Comparison of ENCODE assay signal across 8 mouse cellular contexts in genomic region chr3:135307411-135308259, GRCm38 (mm10). TPM values are rescaled to one million over a fixed set of nuclear protein-coding genes. Genes with fewer than 3 reads are reported as not detected.
DNase-seq lines count a peak whose midpoint lies in the region; ATAC-seq and TF ChIP-seq lines count a peak whose summit lies in the region.

Slc9b2 (plus strand) TSS chr3:135307700.

- TF ChIP-seq CTCF in intestine, postnatal 0 days (IDR thresholded peaks at IDR 0.05; ENCODE audit: low read depth), result no peak

- H3K9ac ChIP-seq in heart, embryonic 11.5 days (ENCODE audit: low read depth, low read length), result peak within 1 kb of the TSS; percentile 46
- H3K9ac ChIP-seq in forebrain, embryonic 12.5 days, result peak within 1 kb of the TSS; percentile 40
- no peak within 1 kb of the TSS for H3K9ac ChIP-seq in intestine, postnatal 0 days (ENCODE audit: low read depth, low read length)
- H3K9ac ChIP-seq in lung, embryonic 16.5 days (ENCODE audit: low read length), result peak within 1 kb of the TSS; percentile 57

- no peaks in the 10 kb centered on the region for H3K9me3 ChIP-seq in heart, embryonic 11.5 days (replicated peaks; ENCODE audit: control insufficient read depth, low read length)
- no peaks in the 10 kb centered on the region for H3K9me3 ChIP-seq in forebrain, embryonic 12.5 days
- H3K9me3 ChIP-seq in intestine, postnatal 0 days (ENCODE audit: control insufficient read depth), result no peaks in the 10 kb centered on the region
- H3K9me3 ChIP-seq in lung, embryonic 16.5 days (ENCODE audit: control insufficient read depth, low read length), result no peaks in the 10 kb centered on the region

- H3K4me3 ChIP-seq in heart, embryonic 11.5 days (ENCODE audit: low read depth, low read length), result peak within 1 kb of the TSS; percentile 38
- peak within 1 kb of the TSS; percentile 37 for H3K4me3 ChIP-seq in forebrain, embryonic 12.5 days (replicated peaks)
- peak within 1 kb of the TSS; percentile 24 for H3K4me3 ChIP-seq in intestine, postnatal 0 days (ENCODE audit: low read depth, low read length)
- peak within 1 kb of the TSS; percentile 50 for H3K4me3 ChIP-seq in lung, embryonic 16.5 days (ENCODE audit: low read length)

- no peaks in the 10 kb centered on the region for H3K27me3 ChIP-seq in heart, embryonic 11.5 days (ENCODE audit: control insufficient read depth, insufficient read depth, low read length)
- 0 out of 2 replicates have a peak, but pooled peaks cover 4% of the 10 kb centered on the region for H3K27me3 ChIP-seq in forebrain, embryonic 12.5 days
- no peaks in the 10 kb centered on the region for H3K27me3 ChIP-seq in intestine, postnatal 0 days (replicated peaks; ENCODE audit: control insufficient read depth, insufficient read depth, low read length)
- H3K27me3 ChIP-seq in lung, embryonic 16.5 days (ENCODE audit: control insufficient read depth, insufficient read depth, low read depth, low read length), result no peaks in the 10 kb centered on the region

- H3K36me3 ChIP-seq in heart, embryonic 11.5 days (ENCODE audit: control insufficient read depth, insufficient read depth, low read length), result no peaks in the 10 kb centered on the region
- H3K36me3 ChIP-seq in forebrain, embryonic 12.5 days (replicated peaks), result no peaks in the 10 kb centered on the region
- no peaks in the 10 kb centered on the region for H3K36me3 ChIP-seq in intestine, postnatal 0 days (ENCODE audit: control insufficient read depth, insufficient read depth)
- no peaks in the 10 kb centered on the region for H3K36me3 ChIP-seq in lung, embryonic 16.5 days (ENCODE audit: control insufficient read depth, insufficient read depth, low read length)

- DNase-seq in heart, adult 8-10 months (ENCODE audit: low spot score), result no peak
- peak; percentile 52 for DNase-seq in Muller cell, postnatal 12 days (ENCODE audit: inconsistent ontology term)
- peak; percentile 15 for DNase-seq in ovary, postnatal 14 days (ENCODE audit: low spot score)

- H3K4me1 ChIP-seq in heart, embryonic 11.5 days (ENCODE audit: control insufficient read depth, insufficient read depth, low read length), result peaks cover 5% of the 10 kb centered on the region; the same call in 1 of the 2 replicates
- H3K4me1 ChIP-seq in forebrain, embryonic 12.5 days, result peaks cover 32% of the 10 kb centered on the region
- H3K4me1 ChIP-seq in intestine, postnatal 0 days (replicated peaks; ENCODE audit: control insufficient read depth, insufficient read depth, low read length), result 0 out of 2 replicates have a peak, but pooled peaks cover 3% of the 10 kb centered on the region
- H3K4me1 ChIP-seq in lung, embryonic 16.5 days (replicated peaks; ENCODE audit: control insufficient read depth, insufficient read depth, low read length), result no peaks in the 10 kb centered on the region; the same call in 1 of the 2 replicates

- ATAC-seq in heart, embryonic 11.5 days (replicated peaks; ENCODE audit: insufficient number of reproducible peaks, low FRiP score, low TSS enrichment), result peak; percentile 74
- ATAC-seq in forebrain, embryonic 12.5 days (ENCODE audit: low FRiP score), result peak; percentile 76
- peak; percentile 83; the same call in 1 of the 2 replicates for ATAC-seq in intestine, postnatal 0 days
- ATAC-seq in lung, embryonic 16.5 days (ENCODE audit: low read depth), result peak; percentile 96
- ATAC-seq in monocyte, adult 5-6 weeks (replicated peaks; ENCODE audit: insufficient number of reproducible peaks, low FRiP score, low TSS enrichment, poor library complexity, severe bottlenecking), result no peak

- H3K27ac ChIP-seq in heart, embryonic 11.5 days (ENCODE audit: low read depth, low read length), result no peak within 1 kb of the TSS
- no peak within 1 kb of the TSS for H3K27ac ChIP-seq in forebrain, embryonic 12.5 days
- no peak within 1 kb of the TSS for H3K27ac ChIP-seq in intestine, postnatal 0 days (ENCODE audit: low read depth, low read length)
- no peak within 1 kb of the TSS for H3K27ac ChIP-seq in lung, embryonic 16.5 days (ENCODE audit: low read length)

- peak within 1 kb of the TSS; percentile 70 for H3K4me2 ChIP-seq in heart, embryonic 11.5 days
- H3K4me2 ChIP-seq in forebrain, embryonic 12.5 days, result peak within 1 kb of the TSS; percentile 64
- peak within 1 kb of the TSS; percentile 67 for H3K4me2 ChIP-seq in intestine, postnatal 0 days (replicated peaks; ENCODE audit: low read depth)
- peak within 1 kb of the TSS; percentile 80 for H3K4me2 ChIP-seq in lung, embryonic 16.5 days (ENCODE audit: low read depth, low read length)

- WGBS in heart, embryonic 11.5 days (ENCODE audit: insufficient replicate concordance), result 10% methylated on average over 22 of the region's 28 CpGs
- WGBS in forebrain, embryonic 12.5 days, result 9% methylated on average over 26 of the region's 28 CpGs
- 9% methylated on average over 25 of the region's 28 CpGs for WGBS in intestine, postnatal 0 days
- WGBS in lung, embryonic 16.5 days, result 9% methylated on average over 27 of the region's 28 CpGs

RNA-seq across cellular contexts. Expression of gene Slc9b2, which starts in this region (rescaled TPM):
- polyA plus RNA-seq in heart, embryonic 11.5 days (2014; fragmentation: Nextera tagmentation; extraction: Ambion mirVana), result 1.0 and 1.1 TPM in 2 replicates
- under 1 TPM; 0.19 to 0.98 (median 0.72) TPM for total RNA-seq in heart, adult 8-10 months (2022)
- 2.1 and 4.3 TPM in 2 replicates for polyA plus RNA-seq in forebrain, embryonic 12.5 days (2016; fragmentation: Nextera tagmentation; extraction: Ambion mirVana)
- polyA plus RNA-seq in intestine, postnatal 0 days (2015; fragmentation: Nextera tagmentation; extraction: Ambion mirVana), result 0.59 and 0.68 TPM in 2 replicates
- 1.1 and 1.8 TPM in 2 replicates for polyA plus RNA-seq in lung, embryonic 16.5 days (2015; fragmentation: Nextera tagmentation; extraction: Ambion mirVana)
- total RNA-seq in monocyte, adult 5-6 weeks (2017), result not detected in 3 replicates

Comparison
In these comparisons a context has a peak if more than half of its experiments do, and no peak if none do; other contexts are left out.
1. Peak in ATAC-seq, H3K4me3 ChIP-seq and H3K4me2 ChIP-seq in intestine, postnatal 0 days; RNA of the gene not detected or under 1 TPM.